Mouse (Mus musculus) ES-Bruce4 (cell line): Measurements from ENCODE around the gene Slc2a8.

ENCODE experiments used
- EP300 ChIP-seq: IDR thresholded peaks from 2 replicates; pipeline ENCODE4 v1.6.1; 2011; ENCODE audit warnings: low read depth, low read length; ENCODE audit not compliant: insufficient read depth
- POLR2A ChIP-seq: IDR thresholded peaks from one replicate; pipeline ENCODE4 v1.8.1; 2011; ENCODE audit warnings: low read length; ENCODE audit not compliant: insufficient read depth

- TF ChIP-seq EP300 (no peak), POLR2A (no peak)
Observed at GRCm38 (mm10) chr2:32965511-32966183, 16.2 kb downstream of the Slc2a8 start.
